Mouse (Mus musculus) cortical plate, adult 2 months (tissue): ENCODE data around the gene C1qtnf6. TPM values are rescaled to one million over a fixed set of nuclear protein-coding genes. Genes with fewer than 3 reads are reported as not detected.

Source experiments
- H3K27ac ChIP-seq: fragments of 200-500 bp; 2 replicates; pipeline ENCODE4 v1.5.1; 2012; ENCODE audit warnings: low read length, control low read depth, inconsistent platforms; ENCODE audit not compliant: insufficient read depth
- H3K4me1 ChIP-seq: fragments of 200-500 bp; 2 replicates; pipeline ENCODE4 v1.6.1; 2011; ENCODE audit warnings: low read length; ENCODE audit not compliant: control insufficient read depth, insufficient read depth
- H3K4me3 ChIP-seq: fragments of 200-500 bp; 2 replicates; pipeline ENCODE4 v1.5.1; 2011; ENCODE audit warnings: mild to moderate bottlenecking, low read length, control low read depth; ENCODE audit not compliant: insufficient read depth
- CTCF ChIP-seq: fragments of 200-500 bp; IDR thresholded peaks from 2 replicates; pipeline ENCODE4 v1.5.1; 2011; ENCODE audit warnings: mild to moderate bottlenecking, control low read depth, low read length; ENCODE audit not compliant: insufficient read depth; ENCODE audit errors: extremely low read depth
- POLR2A ChIP-seq: fragments of 200-500 bp; IDR thresholded peaks from 2 replicates; pipeline ENCODE4 v1.6.1; 2011; ENCODE audit warnings: mild to moderate bottlenecking, low read length, control low read depth; ENCODE audit not compliant: insufficient read depth; ENCODE audit errors: extremely low read depth
- polyA plus RNA-seq: library from polyadenylated mRNA; depleted of rRNA; stranded (reverse); fragments of >200 nt; gene quantifications from 2 replicates; pipeline ENCODE4 v1.2.3, GENCODE M21; 2012

Gene C1qtnf6
- polyA plus RNA-seq, 1 experiment, result 3.6 TPM

GRCm38 (mm10) chr15:78521331-78521730 lies 9.9 kb downstream of the C1qtnf6 start:
- no peak overlapping the region for H3K27ac ChIP-seq
- no peak for TF ChIP-seq POLR2A
- H3K4me3 ChIP-seq, result no peak overlapping the region
- no peaks in the 10 kb centered on the region for H3K4me1 ChIP-seq

DNA sequence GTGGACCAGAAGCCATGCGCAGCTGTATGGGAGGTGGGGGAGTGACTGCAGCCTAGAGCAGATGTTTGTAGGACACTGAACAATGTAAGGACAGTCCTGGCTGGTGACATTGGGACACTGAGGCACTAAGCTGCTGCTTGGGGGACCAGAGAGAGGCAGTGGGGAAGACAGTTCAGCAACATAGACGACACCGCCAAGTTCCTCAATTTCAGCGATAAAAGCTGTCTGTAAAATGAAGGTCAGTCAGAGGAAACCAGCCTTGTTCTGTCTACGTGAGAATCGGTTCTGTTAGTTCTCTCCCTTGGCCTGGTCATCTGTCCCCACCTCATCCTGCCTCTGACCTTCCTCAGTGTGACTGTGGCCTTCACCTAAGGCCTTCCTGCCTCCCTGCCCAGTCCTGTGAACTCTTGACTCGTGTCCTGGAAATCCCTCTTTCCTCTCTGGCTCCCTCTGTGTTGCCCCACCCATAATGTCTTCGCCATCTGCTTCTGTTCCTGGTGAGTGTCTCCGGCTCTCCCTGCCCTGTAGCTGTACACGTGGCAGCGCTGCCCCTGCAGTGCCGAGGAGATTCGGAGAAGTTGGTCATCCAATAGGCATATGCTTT lies 11.0 kb downstream of the C1qtnf6 start:
- Histone ChIP-seq H3K27ac (no peak overlapping the region), H3K4me3 (no peak overlapping the region), H3K4me1 (no peaks in the 10 kb centered on the region)

GRCm38 (mm10) chr15:78518221-78518620 lies 13.0 kb downstream of the C1qtnf6 start:
- TF ChIP-seq CTCF (no peak), POLR2A (no peak)
- Histone ChIP-seq H3K4me1 (peaks cover 2% of the 10 kb centered on the region; the same call in 1 of the 2 replicates), H3K4me3 (no peak overlapping the region), H3K27ac (no peak overlapping the region)

More for the DNA sequence above, 11.0 kb downstream of the C1qtnf6 start:
- TF ChIP-seq POLR2A (no peak), CTCF (no peak)

- H3K4me3 ChIP-seq, result no peak overlapping the region
- H3K4me1 ChIP-seq, result peaks cover 2% of the 10 kb centered on the region; the same call in 1 of the 2 replicates
- H3K27ac ChIP-seq, result no peak overlapping the region
- TF ChIP-seq CTCF, result no peak
- TF ChIP-seq POLR2A, result no peak
Measured at GRCm38 (mm10) chr15:78515759-78516158, 15.5 kb downstream of the C1qtnf6 start.

GRCm38 (mm10) chr15:78514393-78515146 lies 16.6 kb downstream of the C1qtnf6 start:
- no peak overlapping the region for H3K27ac ChIP-seq
- H3K4me1 ChIP-seq, result peaks cover 2% of the 10 kb centered on the region; the same call in 1 of the 2 replicates
- TF ChIP-seq CTCF, result peak; percentile 94
- TF ChIP-seq POLR2A, result no peak
- H3K4me3 ChIP-seq, result no peak overlapping the region

GRCm38 (mm10) chr15:78513019-78513418 lies 18.2 kb downstream of the C1qtnf6 start:
- Histone ChIP-seq H3K4me3 (no peak overlapping the region), H3K4me1 (peaks cover 2% of the 10 kb centered on the region; the same call in 1 of the 2 replicates), H3K27ac (no peak overlapping the region)
- TF ChIP-seq POLR2A, result no peak
- no peak for TF ChIP-seq CTCF

- no peak overlapping the region for H3K27ac ChIP-seq
- TF ChIP-seq CTCF (no peak), POLR2A (no peak)
- H3K4me3 ChIP-seq, result no peak overlapping the region
- peaks cover 2% of the 10 kb centered on the region; the same call in 1 of the 2 replicates for H3K4me1 ChIP-seq
Measured at GRCm38 (mm10) chr15:78511951-78512350, 19.3 kb downstream of the C1qtnf6 start.

DNA sequence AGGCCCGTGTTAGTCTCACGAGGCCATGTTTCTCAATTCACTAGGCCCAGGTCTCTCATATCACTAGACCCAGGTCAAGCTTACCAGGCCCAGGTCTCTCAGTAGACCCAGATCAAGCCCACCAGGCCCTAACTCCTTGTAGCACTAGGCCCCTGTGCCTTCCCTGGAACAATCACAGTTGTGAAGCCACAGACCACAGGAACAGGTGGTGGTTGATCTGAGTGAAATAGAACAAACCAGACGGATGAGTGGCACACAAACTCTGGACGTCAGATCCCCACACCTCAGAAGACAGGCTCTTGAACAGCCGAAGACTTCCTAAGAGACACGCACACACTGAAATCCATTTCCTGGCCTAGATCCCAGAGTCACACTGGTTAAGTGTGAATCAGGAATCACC lies 20.5 kb downstream of the C1qtnf6 start:
- no peak overlapping the region for H3K27ac ChIP-seq

GRCm38 (mm10) chr15:78510121-78510576 lies 21.1 kb downstream of the C1qtnf6 start:
- Histone ChIP-seq H3K27ac (no peak overlapping the region), H3K4me1 (peaks cover under 1% of the 10 kb centered on the region; the same call in 1 of the 2 replicates), H3K4me3 (no peak overlapping the region)
- no peak for TF ChIP-seq CTCF
- TF ChIP-seq POLR2A, result no peak

More for the DNA sequence above, 20.5 kb downstream of the C1qtnf6 start:
- Histone ChIP-seq H3K4me3 (no peak overlapping the region), H3K4me1 (peaks cover 2% of the 10 kb centered on the region; the same call in 1 of the 2 replicates)
- no peak for TF ChIP-seq POLR2A
- TF ChIP-seq CTCF, result no peak
